Mouse (Mus musculus): ENCODE data around the gene 1190005I06Rik.
"Not testable (repeated sequence)": the region's sequence is repeated elsewhere in the genome, so short reads cannot be mapped to it uniquely, and the experiment has no call there.

Gene 1190005I06Rik

GRCm38 (mm10) chr8:120647532-120647931 is at the start of gene 1190005I06Rik:
TSS of gene 1190005I06Rik (minus strand) at chr8:120647632.
- DNase-seq (ENCODE audit: low spot score): no peak

- no peak for DNase-seq (ENCODE audit: low spot score)
Measured at GRCm38 (mm10) chr8:120696401-120697153, 49.1 kb upstream of the 1190005I06Rik start.

- DNase-seq (ENCODE audit: low spot score): peak; percentile 71
Measured at GRCm38 (mm10) chr8:120693861-120694493, 46.5 kb upstream of the 1190005I06Rik start.

DNA sequence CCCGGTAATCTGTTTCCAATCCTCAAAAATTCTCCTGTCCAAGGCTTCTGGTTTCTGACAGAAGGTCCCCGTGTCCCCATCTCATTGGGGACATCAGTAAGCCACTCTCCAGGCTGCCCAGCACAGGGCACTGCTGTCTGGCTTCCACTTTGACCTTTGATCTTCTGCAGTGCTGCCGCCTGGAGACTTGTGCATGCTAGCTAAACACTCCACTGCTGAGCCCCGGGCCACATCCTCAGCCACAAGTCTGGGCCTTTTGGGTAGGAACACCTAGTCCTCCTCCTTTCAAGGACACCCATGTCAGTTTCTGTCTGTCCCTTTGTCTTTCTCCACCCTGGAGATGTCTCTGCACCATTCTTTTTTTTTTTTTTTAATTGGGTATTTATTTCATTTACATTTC is 45.5 kb upstream of the 1190005I06Rik start:
- DNase-seq (ENCODE audit: low spot score): no peak

- DNase-seq (ENCODE audit: low spot score): no peak
Measured at GRCm38 (mm10) chr8:120688511-120688910, 41.1 kb upstream of the 1190005I06Rik start.

DNA sequence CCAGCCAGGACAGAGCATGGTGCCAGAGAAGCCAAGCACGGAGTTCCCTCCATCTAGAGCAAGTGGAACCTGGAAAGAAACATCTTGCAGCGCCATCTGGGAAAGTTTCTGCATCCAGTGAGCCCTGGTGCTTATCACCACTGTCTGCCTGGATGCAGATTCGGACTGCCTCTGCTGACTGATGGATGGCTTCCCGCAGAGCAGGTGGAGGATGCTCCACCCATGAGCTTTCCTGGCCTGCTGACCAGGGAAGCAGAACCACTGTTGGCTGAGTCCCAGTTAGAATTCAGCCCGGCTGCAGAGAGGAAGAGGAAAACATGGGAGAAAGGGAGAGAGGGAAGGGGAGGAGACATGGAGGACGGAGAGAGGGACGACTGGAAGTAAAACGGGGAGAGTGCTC is 40.4 kb upstream of the 1190005I06Rik start:
- DNase-seq (ENCODE audit: low spot score): no peak

DNA sequence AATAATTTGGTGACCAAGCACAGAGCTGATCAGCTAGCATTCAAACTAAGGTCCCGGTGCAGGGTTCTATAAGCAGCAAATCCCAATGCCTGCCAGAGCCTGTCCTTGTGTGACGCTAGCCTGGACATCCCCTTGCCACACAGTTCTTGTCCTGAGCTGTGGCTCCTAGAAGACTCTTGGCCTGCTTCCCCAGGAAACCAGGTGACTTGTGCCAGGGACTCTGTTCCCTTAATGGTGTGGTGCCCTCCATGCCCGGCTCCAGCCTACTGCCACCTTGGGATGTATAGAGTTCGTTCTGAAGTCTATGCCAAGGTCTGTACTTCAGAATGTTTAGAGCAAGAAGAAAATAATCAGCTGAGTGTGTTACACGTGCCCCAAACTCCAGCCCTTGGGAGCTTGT is 39.1 kb upstream of the 1190005I06Rik start:
- no peak for DNase-seq (ENCODE audit: low spot score)

DNA sequence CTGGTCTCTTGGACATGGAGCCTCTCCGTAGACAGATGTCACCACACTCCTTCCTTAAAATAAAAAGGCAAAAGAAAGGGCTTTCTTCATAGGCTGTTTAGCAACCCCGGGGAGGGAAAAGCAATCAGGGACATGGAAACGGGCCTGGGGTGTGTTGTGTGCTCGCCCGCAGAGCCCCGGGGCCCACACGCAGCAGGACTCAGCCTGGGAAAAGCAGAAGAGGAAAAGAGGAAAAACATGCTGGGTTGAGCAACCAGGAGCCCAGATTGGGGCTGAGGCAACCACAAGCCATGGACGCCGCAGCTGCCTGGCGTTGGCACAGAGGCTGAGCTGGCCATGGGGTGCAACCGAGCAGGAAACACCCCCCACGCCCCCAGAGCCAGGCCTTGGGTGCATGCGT is 38.6 kb upstream of the 1190005I06Rik start:
- DNase-seq (ENCODE audit: low spot score): no peak

DNA sequence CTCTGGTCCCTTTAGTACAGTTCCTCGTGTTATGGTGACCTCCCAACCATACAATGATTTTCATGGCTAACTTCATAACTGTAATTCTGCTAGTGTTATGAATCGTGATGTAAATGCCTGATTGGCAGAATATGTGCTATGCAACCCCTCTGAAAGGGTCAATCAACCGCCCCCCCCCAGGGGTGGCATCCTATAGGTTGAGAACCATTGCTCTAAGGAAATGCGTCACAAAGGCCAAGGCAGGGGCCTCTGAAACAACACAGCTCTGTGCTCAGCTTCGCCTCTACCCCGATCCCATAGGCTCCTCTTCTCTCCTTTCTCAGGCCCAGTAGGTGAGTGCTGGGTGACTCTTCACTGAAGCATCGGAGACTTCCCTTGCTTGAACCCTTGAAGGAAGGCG is 38.2 kb upstream of the 1190005I06Rik start:
- no peak for DNase-seq (ENCODE audit: low spot score)

DNA sequence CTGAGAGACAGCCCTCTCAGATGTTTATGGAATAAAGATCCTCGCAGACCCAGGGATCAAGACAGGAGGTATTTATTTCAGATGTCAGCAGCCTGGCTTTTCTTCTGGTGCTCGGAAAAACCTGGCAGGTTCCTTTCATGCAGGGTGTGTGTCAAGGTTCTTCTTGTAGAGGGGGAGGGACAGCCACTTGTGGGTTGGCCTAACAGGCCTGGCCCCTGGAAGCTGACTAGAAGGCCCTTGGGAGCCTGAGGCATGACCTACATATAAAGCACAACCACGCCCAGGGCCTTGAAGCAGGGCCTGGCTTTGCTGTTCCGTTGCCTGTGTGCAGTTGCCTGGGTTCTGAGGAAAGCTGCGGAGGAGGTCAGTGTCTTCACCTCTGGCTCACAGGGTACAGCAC is 37.7 kb upstream of the 1190005I06Rik start:
- peak; percentile 52 for DNase-seq (ENCODE audit: low spot score)

- DNase-seq (ENCODE audit: low spot score): no peak
Measured at GRCm38 (mm10) chr8:120684082-120684481, 36.6 kb upstream of the 1190005I06Rik start.

DNA sequence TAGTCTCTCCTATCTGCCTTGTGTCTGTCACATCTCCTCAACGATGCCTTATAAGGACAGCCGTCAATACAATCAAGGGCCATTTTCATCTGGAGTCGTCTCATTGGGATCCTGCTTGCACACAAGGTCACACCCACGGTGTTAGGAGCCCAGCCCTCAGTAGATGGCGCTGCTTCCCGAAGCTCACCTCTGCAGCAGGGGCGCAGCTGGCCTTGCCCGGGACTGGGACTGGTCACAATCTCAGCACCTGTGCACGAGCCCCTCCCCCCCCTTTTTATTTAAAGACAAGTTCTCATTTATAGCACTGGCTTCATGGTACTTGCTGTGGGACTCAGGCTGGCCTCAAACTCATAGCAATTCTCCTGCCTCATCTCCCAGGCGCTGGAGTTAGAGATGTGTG is 36.2 kb upstream of the 1190005I06Rik start:
- peak; percentile 59 for DNase-seq (ENCODE audit: low spot score)

DNA sequence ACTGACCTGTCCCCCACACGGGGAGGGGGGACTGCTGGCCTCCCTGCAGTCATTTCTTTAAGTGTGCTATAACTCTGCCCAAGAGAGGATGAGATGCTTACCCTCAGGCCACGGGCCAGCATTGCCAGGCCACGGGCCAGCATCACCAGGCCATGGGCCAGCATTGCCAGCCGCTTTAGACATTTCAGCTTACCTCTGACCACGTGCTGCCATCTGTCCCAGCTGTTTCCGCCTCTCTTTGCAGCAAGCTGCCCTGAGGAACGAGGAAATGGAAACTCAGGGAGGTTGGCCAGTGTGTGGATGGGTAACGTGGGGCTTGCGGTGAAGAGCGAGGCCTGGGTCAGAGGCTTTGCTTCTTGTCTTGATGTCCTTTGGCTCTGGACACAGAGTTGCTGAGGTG is 33.7 kb upstream of the 1190005I06Rik start:
- DNase-seq (ENCODE audit: low spot score): no peak

DNA sequence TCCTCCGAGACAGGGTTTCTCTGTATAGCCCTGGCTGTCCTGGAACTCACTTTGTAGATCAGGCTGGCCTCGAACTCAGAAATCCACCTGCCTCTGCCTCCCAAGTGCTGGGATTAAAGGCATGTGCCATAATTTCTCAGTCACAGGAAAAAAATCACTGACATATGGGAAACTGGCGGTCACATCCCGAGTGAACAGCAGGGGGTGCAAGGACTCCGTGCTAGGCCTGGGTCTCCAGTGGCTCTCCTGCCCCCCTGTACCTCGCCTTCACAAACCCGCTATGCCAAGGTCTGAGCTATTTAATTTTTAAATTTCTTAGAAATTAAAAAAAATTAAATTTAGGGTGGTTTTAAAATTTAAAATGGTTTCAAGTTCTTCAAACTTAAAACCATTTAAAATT is 33.0 kb upstream of the 1190005I06Rik start:
- DNase-seq (ENCODE audit: low spot score): not testable (repeated sequence)

- no peak for DNase-seq (ENCODE audit: low spot score)
Measured at GRCm38 (mm10) chr8:120679629-120680387, 32.4 kb upstream of the 1190005I06Rik start.

DNA sequence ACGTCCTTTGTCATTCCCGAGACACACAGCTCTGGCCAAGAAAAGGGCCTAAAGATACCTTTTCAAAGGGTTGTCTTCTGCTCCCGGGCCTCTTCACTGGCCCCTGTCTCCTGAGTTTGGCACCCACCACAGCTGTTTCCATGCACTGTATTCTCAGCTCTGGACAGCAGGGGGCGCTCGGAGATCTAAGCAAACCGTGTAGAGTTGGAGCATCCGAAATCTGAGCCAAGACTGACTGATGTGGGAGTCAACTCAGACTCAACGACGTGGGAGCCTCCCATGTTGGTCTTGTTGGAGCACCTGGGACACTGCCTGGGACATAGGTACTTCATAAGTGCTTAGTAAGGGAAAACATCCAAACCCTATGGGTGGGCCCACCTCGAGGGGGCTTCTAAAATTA is 31.0 kb upstream of the 1190005I06Rik start:
- peak; percentile 61 for DNase-seq (ENCODE audit: low spot score)

DNA sequence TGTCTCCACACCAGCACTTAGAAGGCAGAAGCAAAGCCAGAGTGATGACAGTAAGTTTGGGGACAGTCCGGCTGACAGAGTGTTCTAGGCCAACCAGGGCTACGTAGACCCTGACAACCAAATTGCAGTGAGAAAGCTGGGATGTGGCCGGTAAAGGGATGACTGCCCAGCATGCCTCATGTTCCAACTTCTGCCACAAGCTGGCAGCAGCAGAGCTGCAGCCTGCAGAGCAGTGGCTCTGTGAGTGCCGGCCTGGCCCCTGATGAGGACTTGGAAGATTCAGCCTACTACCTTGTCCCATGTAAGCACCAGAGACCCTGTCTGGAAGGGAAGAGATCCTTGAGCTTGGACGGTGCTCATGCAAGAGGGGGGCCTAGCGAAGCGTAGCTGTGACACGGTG is 28.3 kb upstream of the 1190005I06Rik start:
- no peak for DNase-seq (ENCODE audit: low spot score)

- DNase-seq (ENCODE audit: low spot score): no peak
Measured at GRCm38 (mm10) chr8:120673298-120673697, 25.9 kb upstream of the 1190005I06Rik start.

DNA sequence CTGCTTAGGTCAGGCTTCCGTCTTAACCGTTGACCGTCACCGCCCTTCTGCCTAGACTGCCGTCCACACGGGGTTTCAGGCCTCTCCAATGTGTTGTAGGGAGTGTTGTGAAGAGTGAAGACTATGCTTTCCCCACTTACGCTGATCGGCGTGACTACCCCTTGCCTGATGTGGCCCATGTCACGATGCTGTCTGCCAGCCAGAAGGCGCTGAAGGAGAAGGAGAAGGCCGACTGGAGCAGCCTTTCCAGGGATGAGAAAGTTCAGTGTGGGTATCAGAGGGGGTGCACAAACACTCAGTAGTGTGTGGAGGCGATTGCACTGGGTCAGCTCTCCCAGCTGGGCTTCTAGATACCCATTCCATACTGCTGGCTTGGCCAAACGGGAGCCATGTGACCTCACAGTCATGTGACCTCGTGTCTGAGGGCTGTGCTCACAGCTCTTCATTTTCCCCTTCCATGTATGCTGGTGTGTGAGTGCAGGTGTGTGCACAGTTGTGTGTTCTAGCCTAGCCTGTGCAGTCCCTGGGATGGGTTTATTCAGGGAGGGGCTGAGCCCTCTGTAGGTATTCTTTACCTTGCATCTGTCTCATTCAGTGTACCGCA is 25.3 kb upstream of the 1190005I06Rik start:
- no peak for DNase-seq (ENCODE audit: low spot score)

DNA sequence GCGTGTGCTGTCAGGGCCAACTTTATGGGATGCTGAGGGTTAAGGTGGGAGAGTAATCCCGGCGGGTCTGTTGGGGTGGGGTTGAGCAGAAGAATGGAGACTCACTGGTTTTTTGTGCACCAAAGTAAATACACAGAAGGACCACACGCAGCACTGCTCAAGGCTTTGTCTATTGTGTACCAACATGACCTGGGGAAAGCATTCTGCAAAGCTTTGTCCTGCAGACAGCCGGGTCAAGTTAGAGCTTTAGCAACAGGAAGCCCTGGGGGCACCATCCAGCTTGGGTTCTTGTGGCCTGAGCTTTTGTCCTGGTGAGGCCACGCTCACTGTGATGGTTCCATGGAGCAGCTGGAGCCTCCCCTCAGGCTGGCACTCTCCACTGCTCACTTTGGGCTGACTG is 24.3 kb upstream of the 1190005I06Rik start:
- no peak for DNase-seq (ENCODE audit: low spot score)

DNA sequence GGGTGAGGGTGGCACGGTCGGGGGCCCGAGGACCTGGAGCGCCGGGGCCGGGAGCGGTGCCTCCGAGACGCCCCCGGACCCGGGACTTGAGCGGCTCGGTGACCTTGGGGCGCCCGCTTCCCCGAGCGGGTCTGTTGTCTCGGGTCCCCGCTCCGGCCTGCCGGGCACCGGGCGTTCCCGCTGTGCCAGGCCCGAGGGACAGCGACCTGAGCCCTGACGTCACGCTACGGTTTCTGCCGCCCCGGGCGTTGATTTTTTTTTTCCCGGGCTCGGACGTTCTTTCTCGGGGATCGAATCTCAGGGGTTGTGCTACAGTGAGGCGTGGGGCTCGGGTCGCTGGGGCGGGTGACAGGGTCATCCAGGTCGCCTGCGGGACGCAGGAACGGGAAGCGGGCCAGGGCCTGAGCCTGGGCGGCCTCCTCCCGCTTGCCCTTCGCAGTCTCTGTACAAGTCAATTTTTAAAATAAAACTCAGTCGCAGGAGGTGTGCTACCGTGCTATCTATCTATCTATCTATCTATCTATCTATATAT is 21.0 kb upstream of the 1190005I06Rik start, which contains the start of gene Emc8:
Emc8 (minus strand) TSS at position 200 of the 532 bp plus-strand sequence.
- no peak for DNase-seq (ENCODE audit: low spot score)

Data from yolk sac, embryonic 10.5 days (tissue).